Mouse (Mus musculus): ENCODE measurements around the gene Ccdc146.

Gene Ccdc146

GRCm38 (mm10) chr5:21424614-21425602 lies at the start of gene Ccdc146, which contains the start of gene Fam185a:
Ccdc146 (minus strand) TSS chr5:21424677.
Fam185a (plus strand) TSS chr5:21424958.
- peak; percentile 78 to 85 for DNase-seq (ENCODE audit: low spot score in 2 of 2)

- DNase-seq (ENCODE audit: low spot score in 2 of 2): no peak
These were observed 43.6 kb upstream of the Ccdc146 start for GRCm38 (mm10) chr5:21468100-21468499.

GRCm38 (mm10) chr5:21467387-21467786 lies 42.9 kb upstream of the Ccdc146 start:
- DNase-seq (ENCODE audit: low spot score in 2 of 2): no peak

- DNase-seq (ENCODE audit: low spot score in 2 of 2): no peak
These were observed 16.5 kb upstream of the Ccdc146 start for GRCm38 (mm10) chr5:21440833-21441530.

- DNase-seq (ENCODE audit: low spot score in 2 of 2): no peak
These were observed 15.1 kb upstream of the Ccdc146 start for GRCm38 (mm10) chr5:21439446-21440110.

- no peak for DNase-seq (ENCODE audit: low spot score in 2 of 2)
These were observed 14.0 kb upstream of the Ccdc146 start for GRCm38 (mm10) chr5:21438428-21438827.

- DNase-seq (ENCODE audit: low spot score in 2 of 2): no peak
These were observed 12.0 kb upstream of the Ccdc146 start for GRCm38 (mm10) chr5:21436471-21436975.

GRCm38 (mm10) chr5:21434148-21434929 lies 9.9 kb upstream of the Ccdc146 start:
- DNase-seq (ENCODE audit: low spot score in 2 of 2): no peak

GRCm38 (mm10) chr5:21426666-21427065 lies 2.2 kb upstream of the Ccdc146 start:
- DNase-seq (ENCODE audit: low spot score in 2 of 2): no peak

GRCm38 (mm10) chr5:21420609-21421008 lies 3.9 kb downstream of the Ccdc146 start:
- DNase-seq (ENCODE audit: low spot score in 2 of 2): no peak

GRCm38 (mm10) chr5:21418613-21419012 lies 5.9 kb downstream of the Ccdc146 start:
- DNase-seq (ENCODE audit: low spot score in 2 of 2): no peak

- DNase-seq (ENCODE audit: low spot score in 2 of 2): no peak
These were observed 10.2 kb downstream of the Ccdc146 start for GRCm38 (mm10) chr5:21414116-21414820.

GRCm38 (mm10) chr5:21413322-21413721 lies 11.2 kb downstream of the Ccdc146 start:
- no peak for DNase-seq (ENCODE audit: low spot score in 2 of 2)

GRCm38 (mm10) chr5:21412056-21412455 lies 12.4 kb downstream of the Ccdc146 start:
- DNase-seq (ENCODE audit: low spot score in 2 of 2): no peak

GRCm38 (mm10) chr5:21411261-21411666 lies 13.2 kb downstream of the Ccdc146 start:
- DNase-seq (ENCODE audit: low spot score in 2 of 2): no peak

- DNase-seq (ENCODE audit: low spot score in 2 of 2): no peak
These were observed 29.2 kb downstream of the Ccdc146 start for GRCm38 (mm10) chr5:21395205-21395840.

- no peak for DNase-seq (ENCODE audit: low spot score in 2 of 2)
These were observed 29.9 kb downstream of the Ccdc146 start for GRCm38 (mm10) chr5:21394562-21394961.

GRCm38 (mm10) chr5:21391616-21392384 lies 32.7 kb downstream of the Ccdc146 start:
- no peak for DNase-seq (ENCODE audit: low spot score in 2 of 2)

- no peak for DNase-seq (ENCODE audit: low spot score in 2 of 2)
These were observed 35.6 kb downstream of the Ccdc146 start for GRCm38 (mm10) chr5:21388855-21389254.

Data from frontal cortex, postnatal 25 days (tissue).